Mouse (Mus musculus) intestine, embryonic 16.5 days (tissue): ENCODE data around the gene Rnf167. TPM values are rescaled to one million over a fixed set of nuclear protein-coding genes. Genes with fewer than 3 reads are reported as not detected.

Experiments used
- ATAC-seq: fragments of 200-750 bp; cut with Nextera tagmentation; 2 replicates; pipeline ENCODE4 v1.8.0; 2017; ENCODE audit warnings: moderate TSS enrichment, moderate library complexity
- H3K27ac ChIP-seq: fragments of 300-500 bp; sonication (generic); 2 replicates; pipeline ENCODE4 v1.5.1; 2014; ENCODE audit warnings: mild to moderate bottlenecking, low read length
- H3K27me3 ChIP-seq: fragments of 300-500 bp; sonication (generic); replicated peaks from 2 replicates; pipeline ENCODE4 v1.6.1; 2014; ENCODE audit warnings: low read length, control low read depth, mixed read lengths; ENCODE audit not compliant: control insufficient read depth, insufficient read depth
- H3K36me3 ChIP-seq: fragments of 300-500 bp; sonication (generic); 2 replicates; pipeline ENCODE4 v1.6.1; 2014; ENCODE audit warnings: low read length, control low read depth; ENCODE audit not compliant: control insufficient read depth, insufficient read depth
- H3K4me1 ChIP-seq: fragments of 300-500 bp; sonication (generic); 2 replicates; pipeline ENCODE4 v1.6.1; 2014; ENCODE audit warnings: low read length, control low read depth, mixed read lengths; ENCODE audit not compliant: control insufficient read depth, insufficient read depth
- H3K4me2 ChIP-seq: fragments of 300-500 bp; sonication (generic); 2 replicates; pipeline ENCODE4 v1.6.1; 2014; ENCODE audit warnings: low read depth, low read length, control low read depth
- H3K4me3 ChIP-seq: fragments of 300-500 bp; sonication (generic); 2 replicates; pipeline ENCODE4 v1.5.1; 2014; ENCODE audit warnings: mild to moderate bottlenecking, low read length
- H3K9ac ChIP-seq: fragments of 300-500 bp; sonication (generic); 2 replicates; pipeline ENCODE4 v1.6.1; 2014; ENCODE audit warnings: low read depth, low read length
- H3K9me3 ChIP-seq: fragments of 300-500 bp; sonication (generic); 2 replicates; pipeline ENCODE4 v1.6.1; 2016; ENCODE audit warnings: low read length, control low read depth; ENCODE audit not compliant: control insufficient read depth
- WGBS: fragments of 180-500 bp; shearing (Covaris S2); extraction: QIAGEN DNeasy Blood & Tissue Kit; methylation state at CpG from one replicate; pipeline ENCODE4 v1.1.7; 2014; 5-methylcytosine and 5-hydroxymethylcytosine counted together
- polyA plus RNA-seq: library from polyadenylated mRNA; unstranded; fragments of >200 nt; fragmentation: Nextera tagmentation; extraction: Ambion mirVana; gene quantifications from 2 replicates; pipeline ENCODE4 v1.2.1, GENCODE M21; 2015

Rnf167 gene
- 121 and 123 TPM in 2 replicates for polyA plus RNA-seq

GRCm38 (mm10) chr11:70646691-70647650 is at the start of gene Rnf167, which contains the start of gene Slc25a11:
Gene Rnf167 (plus strand): TSS chr11:70647235.
Gene Slc25a11 (minus strand): TSS chr11:70647479.
- H3K4me3 ChIP-seq: peak within 1 kb of the TSS; percentile 80
- H3K27me3 ChIP-seq: no peaks in the 10 kb centered on the region
- peak within 1 kb of the TSS; percentile 84 for H3K4me2 ChIP-seq
- peak within 1 kb of the TSS; percentile 92 for H3K9ac ChIP-seq
- H3K4me1 ChIP-seq: peaks cover 37% of the 10 kb centered on the region
- ATAC-seq: peak; percentile 86
- peaks cover 32% of the 10 kb centered on the region for H3K36me3 ChIP-seq
- no peaks in the 10 kb centered on the region for H3K9me3 ChIP-seq
- WGBS: under 1% methylated on average over 63 of the region's 63 CpGs
- peak within 1 kb of the TSS; percentile 96 for H3K27ac ChIP-seq

- WGBS: 85% methylated on average over 6 of the region's 6 CpGs
Measured at GRCm38 (mm10) chr11:70597301-70597700, 49.7 kb upstream of the Rnf167 start.

GRCm38 (mm10) chr11:70598451-70598953 is 48.5 kb upstream of the Rnf167 start:
- H3K36me3 ChIP-seq: 0 out of 2 replicates have a peak, but pooled peaks cover 3% of the 10 kb centered on the region
- no peak overlapping the region for H3K4me2 ChIP-seq
- H3K9ac ChIP-seq: no peak overlapping the region
- H3K27ac ChIP-seq: no peak overlapping the region
- peaks cover 26% of the 10 kb centered on the region for H3K4me1 ChIP-seq
- no peaks in the 10 kb centered on the region for H3K27me3 ChIP-seq
- WGBS: 85% methylated on average over 9 of the region's 9 CpGs
- no peak overlapping the region for H3K4me3 ChIP-seq
- ATAC-seq: no peak
- no peaks in the 10 kb centered on the region for H3K9me3 ChIP-seq

More at GRCm38 (mm10) chr11:70597301-70597700, 49.7 kb upstream of the Rnf167 start:
- H3K4me1 ChIP-seq: peaks cover 26% of the 10 kb centered on the region
- H3K36me3 ChIP-seq: 0 out of 2 replicates have a peak, but pooled peaks cover 3% of the 10 kb centered on the region
- ATAC-seq: no peak
- H3K4me2 ChIP-seq: no peak overlapping the region
- H3K27ac ChIP-seq: no peak overlapping the region
- H3K27me3 ChIP-seq: no peaks in the 10 kb centered on the region
- no peaks in the 10 kb centered on the region for H3K9me3 ChIP-seq
- no peak overlapping the region for H3K9ac ChIP-seq
- no peak overlapping the region for H3K4me3 ChIP-seq

GRCm38 (mm10) chr11:70605024-70605566 is 41.9 kb upstream of the Rnf167 start:
- H3K36me3 ChIP-seq: peaks cover 24% of the 10 kb centered on the region
- WGBS: 53% methylated on average over 14 of the region's 14 CpGs

DNA sequence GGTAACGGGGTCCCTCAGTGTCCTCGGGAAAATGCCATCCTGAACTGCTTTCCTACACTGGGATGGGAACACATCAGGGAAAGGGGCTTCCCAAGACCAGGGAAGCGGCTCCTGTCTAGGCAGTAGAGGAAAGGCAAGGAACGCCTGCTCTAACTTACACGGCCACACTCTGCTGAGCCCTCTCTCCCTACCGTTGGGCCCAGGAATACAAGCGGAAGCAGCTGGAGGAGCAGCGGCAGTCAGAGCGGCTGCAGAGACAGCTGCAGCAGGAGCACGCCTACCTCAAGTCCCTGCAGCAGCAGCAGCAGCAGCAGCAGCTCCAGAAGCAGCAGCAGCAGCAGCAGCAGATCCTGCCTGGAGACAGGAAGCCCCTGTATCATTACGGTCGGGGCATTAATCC is 40.3 kb upstream of the Rnf167 start:
- H3K36me3 ChIP-seq: peaks cover 24% of the 10 kb centered on the region
- 77% methylated on average over 12 of the region's 12 CpGs for WGBS
- no peaks in the 10 kb centered on the region for H3K27me3 ChIP-seq
- no peak overlapping the region for H3K27ac ChIP-seq
- 0 out of 2 replicates have a peak, but pooled peaks cover 2% of the 10 kb centered on the region for H3K4me1 ChIP-seq
- no peak overlapping the region for H3K9ac ChIP-seq
- no peak for ATAC-seq
- no peak overlapping the region for H3K4me3 ChIP-seq
- no peak overlapping the region for H3K4me2 ChIP-seq
- H3K9me3 ChIP-seq: no peaks in the 10 kb centered on the region

More at GRCm38 (mm10) chr11:70605024-70605566, 41.9 kb upstream of the Rnf167 start:
- Histone ChIP-seq H3K9me3 (no peaks in the 10 kb centered on the region), H3K27me3 (no peaks in the 10 kb centered on the region), H3K9ac (no peak overlapping the region), H3K4me3 (no peak overlapping the region), H3K27ac (no peak overlapping the region), H3K4me2 (no peak overlapping the region), H3K4me1 (0 out of 2 replicates have a peak, but pooled peaks cover 2% of the 10 kb centered on the region)
- ATAC-seq: peak; percentile 46; the same call in 1 of the 2 replicates

GRCm38 (mm10) chr11:70607611-70608010 is 39.4 kb upstream of the Rnf167 start:
- Histone ChIP-seq H3K27ac (no peak overlapping the region), H3K4me2 (no peak overlapping the region), H3K9me3 (no peaks in the 10 kb centered on the region), H3K27me3 (no peaks in the 10 kb centered on the region), H3K9ac (no peak overlapping the region), H3K36me3 (peaks cover 30% of the 10 kb centered on the region), H3K4me1 (0 out of 2 replicates have a peak, but pooled peaks cover 2% of the 10 kb centered on the region), H3K4me3 (no peak overlapping the region)
- WGBS: 89% methylated on average over 9 of the region's 9 CpGs
- ATAC-seq: no peak

- 88% methylated on average over 26 of the region's 26 CpGs for WGBS
- H3K4me1 ChIP-seq: 0 out of 2 replicates have a peak, but pooled peaks cover 2% of the 10 kb centered on the region
- no peak overlapping the region for H3K4me3 ChIP-seq
- no peaks in the 10 kb centered on the region for H3K9me3 ChIP-seq
- H3K4me2 ChIP-seq: no peak overlapping the region
- H3K27ac ChIP-seq: no peak overlapping the region
- H3K27me3 ChIP-seq: no peaks in the 10 kb centered on the region
- ATAC-seq: no peak
- no peak overlapping the region for H3K9ac ChIP-seq
- peaks cover 31% of the 10 kb centered on the region for H3K36me3 ChIP-seq
Measured at GRCm38 (mm10) chr11:70608381-70609066, 38.5 kb upstream of the Rnf167 start.

- H3K4me3 ChIP-seq: no peak overlapping the region
- H3K9ac ChIP-seq: no peak overlapping the region
- no peak for ATAC-seq
- no peaks in the 10 kb centered on the region for H3K9me3 ChIP-seq
- H3K4me1 ChIP-seq: peaks cover 3% of the 10 kb centered on the region; the same call in 1 of the 2 replicates
- peaks cover 27% of the 10 kb centered on the region for H3K36me3 ChIP-seq
- 88% methylated on average over 4 of the region's 4 CpGs for WGBS
- no peak overlapping the region for H3K27ac ChIP-seq
- no peak overlapping the region for H3K4me2 ChIP-seq
- no peaks in the 10 kb centered on the region for H3K27me3 ChIP-seq
Measured at GRCm38 (mm10) chr11:70610752-70611151, 36.3 kb upstream of the Rnf167 start.
